Mouse (Mus musculus) megakaryocyte progenitor cell, adult 5-6 weeks (primary cell): ENCODE measurements around the gene E430018J23Rik. TPM values are rescaled to one million over a fixed set of nuclear protein-coding genes. Genes with fewer than 3 reads are reported as not detected.
A peak's percentile ranks its signal among the peaks of the same experiment; 100 is the strongest.
"Not testable (repeated sequence)": the region's sequence is repeated elsewhere in the genome, so short reads cannot be mapped to it uniquely, and the experiment has no call there.

Source experiments
- ATAC-seq: replicated peaks from 2 replicates; pipeline ENCODE4 v1.8.0; 2016; ENCODE audit warnings: mild to moderate bottlenecking, moderate TSS enrichment, inconsistent platforms; ENCODE audit not compliant: poor library complexity
- total RNA-seq, 2 experiments: library from RNA; stranded (forward) in 1 of 2; stranded (reverse) in 1 of 2; fragments of 157-497, 149-512 nt in 1 of 2; fragments of 200-1000 nt in 1 of 2; gene quantifications; 2 replicates each; pipeline versions ENCODE4 v1.2.3 to v1.2.4; 2015 to 2017

E430018J23Rik gene
- total RNA-seq, 2 experiments from 2014 or later = 1.5 to 2.3 TPM

DNA sequence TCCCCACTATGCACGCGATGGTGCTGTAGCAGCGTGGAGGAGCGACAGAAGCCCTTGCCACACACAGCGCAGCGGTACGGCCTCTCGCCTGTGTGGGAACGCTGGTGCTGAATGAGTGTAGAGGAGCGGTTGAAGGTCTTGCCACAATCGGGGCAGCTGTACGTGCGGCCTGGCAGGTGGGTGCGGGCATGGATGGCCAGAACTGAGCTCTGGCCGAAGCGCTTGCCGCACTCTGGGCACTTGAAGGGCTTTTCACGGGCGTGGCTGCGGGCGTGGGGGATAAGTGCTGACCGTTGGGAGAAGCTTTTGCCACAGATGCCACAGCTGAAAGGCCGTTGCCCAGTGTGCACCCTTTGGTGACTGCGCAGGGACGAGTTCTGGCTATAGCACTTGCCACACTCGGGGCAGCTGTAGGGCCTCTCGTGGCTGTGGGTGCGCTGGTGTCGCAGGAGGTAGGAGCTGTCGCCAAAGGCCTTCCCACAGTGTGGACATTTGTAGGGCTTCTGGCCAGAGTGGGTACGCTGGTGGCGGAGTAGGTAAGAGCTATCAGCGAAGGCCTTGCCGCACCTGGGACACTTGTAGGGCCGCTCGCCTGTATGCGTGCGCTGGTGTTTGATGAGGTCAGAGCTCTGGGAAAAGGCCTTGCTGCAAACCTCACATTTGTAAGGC, 49.9 kb downstream of the E430018J23Rik start:
- ATAC-seq = no peak

GRCm38 (mm10) chr7:127342888-127343287, 50.5 kb downstream of the E430018J23Rik start:
- ATAC-seq = no peak

DNA sequence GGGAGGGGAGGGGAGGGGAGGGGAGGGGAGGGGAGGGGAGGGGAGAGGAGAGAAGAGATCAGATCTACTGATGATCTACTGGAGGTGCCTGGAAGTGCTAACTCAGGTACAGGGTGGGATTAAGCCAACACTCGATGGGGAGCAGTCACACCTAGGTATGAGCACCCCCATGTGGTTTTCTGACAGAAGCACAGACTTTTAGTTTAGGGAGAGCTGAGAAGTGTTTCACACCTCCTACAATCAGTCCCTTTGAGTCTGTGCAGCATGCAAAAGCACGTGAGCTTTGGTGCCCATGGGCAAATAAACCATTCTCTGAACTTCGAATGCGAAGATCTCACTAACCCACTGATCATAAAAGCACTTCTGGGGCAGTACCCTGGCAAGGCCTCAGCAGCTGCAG, 51.1 kb downstream of the E430018J23Rik start:
- ATAC-seq = 0 out of 2 replicates have a peak, but pooled peaks have one; percentile 20

DNA sequence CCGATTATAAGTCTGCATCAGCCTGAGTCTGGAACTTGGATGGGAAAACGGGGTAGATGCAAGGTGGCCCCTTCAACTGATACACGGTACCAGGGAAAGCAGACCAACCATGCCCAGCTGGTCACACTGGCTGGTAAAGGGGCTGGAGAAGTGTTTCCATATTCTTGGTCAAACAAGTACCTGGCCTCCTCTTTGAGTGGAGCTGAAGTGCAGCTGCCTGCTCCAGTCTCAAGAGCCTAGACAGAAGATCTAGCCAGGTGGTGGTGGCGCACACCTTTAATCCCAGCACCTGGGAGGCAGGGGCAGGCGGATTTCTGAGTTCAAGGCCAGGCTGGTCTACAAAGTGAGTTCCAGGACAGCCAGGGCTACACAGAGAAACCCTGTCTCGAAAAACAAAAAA, 51.6 kb downstream of the E430018J23Rik start:
- ATAC-seq = not testable (repeated sequence)

DNA sequence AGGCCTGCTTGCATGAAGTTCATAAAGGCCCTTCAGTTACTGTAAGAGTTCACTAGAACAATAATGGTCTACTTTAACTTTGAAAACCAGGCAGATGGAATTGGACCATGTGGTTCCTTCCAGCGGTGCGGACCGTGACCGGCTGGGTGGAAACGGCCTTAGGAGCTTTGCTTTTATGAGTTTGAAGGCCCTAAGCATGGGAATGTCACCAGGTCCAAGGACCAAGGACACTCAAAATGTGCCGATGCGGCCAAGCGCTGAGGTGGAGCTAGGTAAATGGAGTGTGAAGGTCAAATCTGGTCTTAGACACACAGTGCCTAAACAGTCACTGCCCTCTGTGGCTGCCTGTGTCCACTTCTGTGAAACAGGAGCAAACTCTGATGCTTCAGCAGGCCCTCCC, 52.1 kb downstream of the E430018J23Rik start:
- ATAC-seq = no peak

Other genes with a start within 250 kb of the E430018J23Rik start
- gene Cd2bp2, start 197.6 kb downstream of the E430018J23Rik start, total RNA-seq (2015) = 16.8 and 17.4 TPM in 2 replicates
- gene Cd2bp2, start 197.6 kb downstream of the E430018J23Rik start, total RNA-seq (2017) = 56.0 and 65.7 TPM in 2 replicates
- 12.8 and 13.8 TPM in 2 replicates for gene Tbc1d10b, start 185.2 kb downstream of the E430018J23Rik start, total RNA-seq (2015)
- gene Tbc1d10b, start 185.2 kb downstream of the E430018J23Rik start, total RNA-seq (2017) = 34.0 and 36.0 TPM in 2 replicates
- gene Mylpf, start 184.7 kb downstream of the E430018J23Rik start, total RNA-seq (2015) = 7.8 and 10.6 TPM in 2 replicates
- 6.0 and 6.8 TPM in 2 replicates for gene Mylpf, start 184.7 kb downstream of the E430018J23Rik start, total RNA-seq (2017)
- 6.5 and 9.0 TPM in 2 replicates for gene Zfp553, start 160.6 kb downstream of the E430018J23Rik start, total RNA-seq (2015)
- 13.8 and 15.4 TPM in 2 replicates for gene Zfp553, start 160.6 kb downstream of the E430018J23Rik start, total RNA-seq (2017)
- gene Sept1, start 160.5 kb downstream of the E430018J23Rik start, total RNA-seq (2015) = 27.0 and 38.6 TPM in 2 replicates
- 21.7 and 35.4 TPM in 2 replicates for gene Sept1, start 160.5 kb downstream of the E430018J23Rik start, total RNA-seq (2017)
- 3.4 and 3.5 TPM in 2 replicates for gene Zfp771, start 149.4 kb downstream of the E430018J23Rik start, total RNA-seq (2015)
- gene Zfp771, start 149.4 kb downstream of the E430018J23Rik start, total RNA-seq (2017) = 2.7 and 8.0 TPM in 2 replicates
- gene Dctpp1, start 132.9 kb downstream of the E430018J23Rik start, total RNA-seq (2015) = 92.7 and 106 TPM in 2 replicates
- 62.4 and 63.5 TPM in 2 replicates for gene Dctpp1, start 132.9 kb downstream of the E430018J23Rik start, total RNA-seq (2017)
- gene Sephs2, start 119.6 kb downstream of the E430018J23Rik start, total RNA-seq (2015) = 63.9 and 74.4 TPM in 2 replicates
- gene Sephs2, start 119.6 kb downstream of the E430018J23Rik start, total RNA-seq (2017) = 161 and 168 TPM in 2 replicates
- 50.3 and 53.6 TPM in 2 replicates for gene Itgal, start 97.4 kb downstream of the E430018J23Rik start, total RNA-seq (2015)
- 21.4 and 23.8 TPM in 2 replicates for gene Itgal, start 97.4 kb downstream of the E430018J23Rik start, total RNA-seq (2017)
- 2.3 and 3.2 TPM in 2 replicates for gene Zfp768, start 48.0 kb downstream of the E430018J23Rik start, total RNA-seq (2015)
- 6.5 and 8.9 TPM in 2 replicates for gene Zfp768, start 48.0 kb downstream of the E430018J23Rik start, total RNA-seq (2017)
- gene Zfp747, start 17.6 kb downstream of the E430018J23Rik start, total RNA-seq (2015) = 4.2 and 4.3 TPM in 2 replicates
- 7.4 and 9.2 TPM in 2 replicates for gene Zfp747, start 17.6 kb downstream of the E430018J23Rik start, total RNA-seq (2017)
- gene 9130019O22Rik, start 6.5 kb downstream of the E430018J23Rik start, total RNA-seq (2015) = 1.5 and 2.1 TPM in 2 replicates
- 4.2 and 6.5 TPM in 2 replicates for gene 9130019O22Rik, start 6.5 kb downstream of the E430018J23Rik start, total RNA-seq (2017)
- 9.3 and 10.9 TPM in 2 replicates for gene Zfp764, start 13.2 kb upstream of the E430018J23Rik start, total RNA-seq (2015)
- gene Zfp764, start 13.2 kb upstream of the E430018J23Rik start, total RNA-seq (2017) = 9.9 and 12.4 TPM in 2 replicates
- gene Zfp688, start 28.4 kb upstream of the E430018J23Rik start, total RNA-seq (2015) = 7.1 and 9.0 TPM in 2 replicates
- gene Zfp688, start 28.4 kb upstream of the E430018J23Rik start, total RNA-seq (2017) = 4.7 and 5.9 TPM in 2 replicates
- gene Zfp689, start 55.5 kb upstream of the E430018J23Rik start, total RNA-seq (2015) = 2.2 and 2.3 TPM in 2 replicates
- 1.2 and 3.0 TPM in 2 replicates for gene Zfp689, start 55.5 kb upstream of the E430018J23Rik start, total RNA-seq (2017)
- gene Prr14, start 66.0 kb upstream of the E430018J23Rik start, total RNA-seq (2015) = 74.8 and 85.3 TPM in 2 replicates
- 22.6 and 27.2 TPM in 2 replicates for gene Prr14, start 66.0 kb upstream of the E430018J23Rik start, total RNA-seq (2017)
- 90.7 and 101 TPM in 2 replicates for gene Fbrs, start 85.6 kb upstream of the E430018J23Rik start, total RNA-seq (2015)
- gene Fbrs, start 85.6 kb upstream of the E430018J23Rik start, total RNA-seq (2017) = 19.5 and 20.0 TPM in 2 replicates
- gene Srcap, start 118.4 kb upstream of the E430018J23Rik start, total RNA-seq (2015) = 64.0 and 78.0 TPM in 2 replicates
- gene Srcap, start 118.4 kb upstream of the E430018J23Rik start, total RNA-seq (2017) = 20.6 and 24.1 TPM in 2 replicates
- gene Gm42715, start 126.0 kb upstream of the E430018J23Rik start, total RNA-seq (2015) = 26.3 and 26.8 TPM in 2 replicates
- 4.8 and 5.9 TPM in 2 replicates for gene Gm42715, start 126.0 kb upstream of the E430018J23Rik start, total RNA-seq (2017)
- gene Tmem265, start 167.8 kb upstream of the E430018J23Rik start, total RNA-seq (2015) = 1.7 TPM in 1 of 2 replicates, not detected in the other
- gene Tmem265, start 167.8 kb upstream of the E430018J23Rik start, total RNA-seq (2017) = 2.3 and 2.5 TPM in 2 replicates
- gene Phkg2, start 179.7 kb upstream of the E430018J23Rik start, total RNA-seq (2015) = 27.1 and 32.3 TPM in 2 replicates
- 26.7 and 29.2 TPM in 2 replicates for gene Phkg2, start 179.7 kb upstream of the E430018J23Rik start, total RNA-seq (2017)
- 1.8 and 2.2 TPM in 2 replicates for gene Ccdc189, start 195.0 kb upstream of the E430018J23Rik start, total RNA-seq (2015)
- gene Ccdc189, start 195.0 kb upstream of the E430018J23Rik start, total RNA-seq (2017) = 2.5 and 3.1 TPM in 2 replicates
- 11.7 and 16.5 TPM in 2 replicates for gene Rnf40, start 195.1 kb upstream of the E430018J23Rik start, total RNA-seq (2015)
- gene Rnf40, start 195.1 kb upstream of the E430018J23Rik start, total RNA-seq (2017) = 36.9 and 41.9 TPM in 2 replicates
- 5.4 and 8.4 TPM in 2 replicates for gene Zfp629, start 222.2 kb upstream of the E430018J23Rik start, total RNA-seq (2015)
- gene Zfp629, start 222.2 kb upstream of the E430018J23Rik start, total RNA-seq (2017) = 8.5 and 11.3 TPM in 2 replicates